Mouse (Mus musculus) R1 (cell line): ENCODE measurements around the gene Cwc27.
A peak's percentile ranks its signal among the peaks of the same experiment; 100 is the strongest.

Source experiments
- DNase-seq: peaks from one replicate; pipeline ENCODE4 v3.0.0-alpha.2; 2018; ENCODE audit warnings: low read depth, low spot score

Gene Cwc27

DNA sequence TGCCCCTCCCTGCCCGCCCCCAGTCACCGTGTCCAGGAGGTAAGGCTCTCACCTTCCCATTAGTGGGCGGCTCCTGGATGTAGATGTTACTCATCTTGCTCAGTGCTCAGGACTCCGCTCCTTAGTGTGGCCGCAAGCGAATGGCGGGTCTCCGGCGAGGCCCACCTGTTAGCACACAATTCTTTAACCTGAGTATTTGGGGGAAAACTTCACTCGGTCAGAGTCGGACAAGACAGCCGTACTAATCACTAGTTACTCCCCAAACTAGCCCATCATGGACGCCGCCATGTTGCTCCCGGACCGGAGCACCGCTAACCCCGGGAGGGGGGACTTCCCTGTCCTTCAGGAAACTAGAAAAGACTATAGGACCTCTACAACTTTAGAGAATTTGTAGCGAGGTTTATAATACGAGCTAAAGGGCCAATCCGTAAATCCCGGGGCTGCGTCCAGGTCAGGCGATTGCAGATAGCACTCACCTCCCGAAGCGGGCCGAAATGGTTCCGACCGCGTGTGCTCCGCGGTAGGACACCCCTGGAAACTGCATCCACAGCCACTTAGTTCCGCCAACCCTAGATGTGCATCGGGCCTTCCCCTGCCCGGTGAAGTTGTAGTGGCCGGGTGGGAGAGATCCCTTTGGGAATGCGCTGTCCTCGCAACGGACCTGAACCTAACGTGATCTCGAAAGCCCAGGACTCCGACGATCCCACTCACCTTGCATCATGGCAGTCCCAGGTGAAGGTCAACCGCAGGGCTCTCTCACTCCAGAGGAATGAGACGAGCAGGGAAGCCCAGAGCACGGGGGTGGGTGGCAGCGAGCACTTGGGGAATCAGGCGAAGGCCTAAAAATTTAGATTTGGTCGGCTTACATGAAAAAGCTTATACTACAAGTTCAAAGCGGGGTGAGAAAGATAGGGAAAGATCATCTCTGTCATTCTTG lies at the start of gene Cwc27:
Gene Cwc27, minus strand, starts transcription at position 508 of the 937 bp plus-strand sequence.
- peak; percentile 93 for DNase-seq

DNA sequence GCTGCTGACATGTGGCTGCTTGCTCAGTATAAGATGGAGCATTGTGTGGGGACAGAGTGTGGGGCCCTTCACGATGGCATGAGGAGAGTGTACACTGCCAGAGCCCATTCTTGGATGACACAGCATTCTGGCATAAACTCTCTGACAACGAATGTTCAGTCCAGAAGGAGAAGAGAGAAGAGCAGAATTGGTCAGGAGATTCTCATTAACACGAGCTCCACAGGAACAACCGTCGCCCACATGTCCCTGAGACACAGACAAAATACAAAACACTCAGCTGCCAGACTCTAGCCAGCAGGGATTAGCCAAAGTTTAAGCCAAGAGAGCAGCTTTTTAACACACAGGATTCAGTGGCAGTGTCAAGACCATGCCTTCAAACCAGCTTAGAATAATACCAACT lies 49.8 kb upstream of the Cwc27 start:
- DNase-seq: no peak

DNA sequence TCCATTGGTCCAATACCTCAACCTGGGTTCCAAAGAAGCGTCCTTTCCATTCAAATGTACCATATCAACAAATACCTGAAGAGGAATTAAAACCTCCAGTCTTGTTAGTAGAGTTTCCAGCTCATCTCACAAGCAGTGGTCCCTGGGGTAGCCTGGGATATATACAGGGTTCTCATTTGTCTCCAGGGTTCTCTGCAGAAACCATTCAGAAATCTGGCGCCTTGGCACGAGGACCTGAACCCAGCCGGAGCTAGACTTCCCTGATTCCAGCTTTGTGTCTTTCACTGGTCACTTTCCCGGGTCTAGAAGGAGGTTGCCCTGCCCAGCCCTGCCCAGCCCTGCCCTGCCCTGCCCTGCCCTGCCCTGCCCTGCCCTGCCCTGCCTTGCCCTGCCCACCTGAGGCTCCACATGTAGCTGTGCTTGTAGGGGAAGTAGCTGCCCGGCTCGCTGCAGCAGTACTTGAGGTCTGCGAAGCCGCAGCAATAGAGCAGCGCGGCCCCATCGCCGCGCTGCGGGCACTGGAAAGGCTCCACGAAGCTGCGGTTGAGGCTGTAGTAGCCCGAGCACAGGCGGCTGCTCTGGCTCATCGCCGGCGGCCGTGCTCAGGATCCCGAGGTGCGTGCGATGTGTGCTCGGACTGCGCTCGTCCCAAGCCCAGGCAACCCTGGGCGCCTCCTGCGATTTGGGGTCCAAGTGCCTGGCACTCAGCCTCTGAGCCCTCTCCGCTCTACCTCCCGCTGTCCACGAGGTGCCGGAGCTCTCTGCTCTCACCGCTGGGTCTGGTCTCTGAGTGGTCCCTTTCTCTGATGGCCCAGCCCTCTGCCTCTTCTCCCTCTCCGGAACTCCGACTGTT lies 46.4 kb upstream of the Cwc27 start, which contains the start of gene Shisal2b:
Gene Shisal2b, minus strand, starts transcription at position 767 of the 853 bp plus-strand sequence.
- peak; percentile 48 for DNase-seq

DNA sequence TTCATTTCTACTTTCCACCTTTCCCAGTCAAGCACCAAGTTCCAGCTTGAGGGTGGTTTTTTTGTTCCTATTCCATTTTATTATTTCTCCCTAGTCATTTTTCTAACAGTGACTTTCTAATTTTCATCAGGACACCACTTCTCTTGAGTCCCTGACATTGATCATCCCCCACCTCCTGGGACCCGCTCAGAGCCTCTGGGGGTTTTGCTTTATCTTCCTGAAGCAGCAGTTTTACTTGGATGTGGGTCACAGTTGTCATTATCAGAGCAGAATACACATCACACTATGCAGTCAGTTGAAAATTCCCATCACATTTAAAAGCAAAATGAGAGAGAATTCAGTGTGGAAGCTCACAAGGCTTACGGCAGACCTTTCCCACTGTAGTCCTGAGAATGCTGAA lies 36.7 kb upstream of the Cwc27 start:
- no peak for DNase-seq

GRCm38 (mm10) chr13:104843295-104844089 lies 26.6 kb upstream of the Cwc27 start:
- no peak for DNase-seq

DNA sequence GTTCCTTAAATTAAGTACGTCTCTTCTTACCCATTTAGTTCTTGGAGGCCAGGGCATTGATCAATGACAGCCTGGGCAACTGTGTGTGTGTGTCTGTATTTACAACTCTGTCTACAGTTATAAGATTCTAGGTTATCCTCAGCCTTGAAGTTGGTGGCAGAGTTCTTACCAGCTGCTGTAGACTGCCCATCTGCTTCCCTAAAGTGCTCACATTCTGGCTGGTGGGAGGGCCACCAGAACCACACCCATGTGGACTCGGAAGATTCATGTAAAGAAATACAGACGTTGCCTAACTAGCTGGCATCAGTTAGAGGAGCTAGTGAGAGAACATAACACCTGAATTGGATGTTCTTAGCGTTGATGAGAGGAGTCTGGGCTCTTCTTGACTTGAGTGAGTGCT lies 25.0 kb upstream of the Cwc27 start:
- DNase-seq: no peak

GRCm38 (mm10) chr13:104837628-104838027 lies 20.7 kb upstream of the Cwc27 start:
- DNase-seq: no peak

DNA sequence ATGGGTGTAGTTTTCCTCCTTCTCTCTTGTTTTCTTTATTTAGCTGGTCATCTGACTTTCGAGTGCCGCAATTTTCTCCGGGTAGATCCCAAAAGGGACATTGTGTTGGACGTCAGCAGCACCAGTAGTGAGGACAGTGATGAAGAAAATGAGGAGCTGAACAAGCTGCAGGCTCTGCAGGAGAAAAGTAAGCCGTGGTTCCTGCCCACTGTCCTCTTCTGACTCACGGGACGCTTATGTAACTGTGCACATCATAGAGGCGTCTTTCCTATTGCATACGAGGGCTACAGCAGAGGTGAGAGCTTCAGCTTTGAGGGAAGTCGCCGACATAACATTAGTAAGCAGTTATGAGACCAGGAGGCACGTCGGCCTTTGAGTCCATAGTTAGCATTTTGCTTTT lies 15.9 kb upstream of the Cwc27 start:
- DNase-seq: no peak

DNA sequence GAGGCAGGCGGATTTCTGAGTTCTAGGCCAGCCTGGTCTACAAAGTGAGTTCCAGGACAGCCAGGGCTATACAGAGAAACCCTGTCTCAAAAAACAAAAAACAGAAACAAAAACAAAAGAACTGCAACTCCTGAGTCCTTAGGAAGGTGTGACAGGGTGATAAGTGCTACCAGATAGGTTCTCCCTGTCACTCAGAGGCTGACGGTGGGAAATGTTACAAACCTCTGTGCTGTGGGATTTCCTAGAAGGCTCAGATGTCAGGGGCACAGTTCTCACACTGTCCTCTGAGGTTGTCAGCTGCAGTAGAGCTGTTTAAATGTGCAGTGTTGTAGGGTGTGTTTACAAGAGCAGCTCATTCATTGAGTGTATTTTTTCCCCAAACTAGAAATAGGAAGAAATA lies 8.5 kb upstream of the Cwc27 start:
- no peak for DNase-seq

DNA sequence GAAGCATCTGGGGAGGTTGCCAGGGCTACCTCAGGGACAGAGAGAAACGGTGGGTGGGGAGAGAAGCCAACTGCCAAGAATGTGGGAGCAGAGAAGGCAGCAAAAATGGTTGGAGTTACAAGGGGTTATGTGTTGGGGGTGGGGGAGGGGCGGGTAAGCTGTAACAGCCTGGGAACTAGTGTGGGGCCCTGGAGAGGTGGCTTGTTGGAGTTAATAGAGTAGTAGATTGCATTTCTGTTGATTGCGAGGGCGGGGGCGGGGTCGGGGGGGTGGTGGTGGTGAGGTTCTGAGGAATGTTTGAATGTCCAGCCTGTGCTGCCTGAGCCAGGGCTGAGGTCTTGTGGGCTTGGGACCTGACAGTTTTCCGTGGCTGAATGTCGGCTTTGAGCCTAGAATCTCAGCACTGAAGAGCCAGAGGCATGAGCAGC lies 5.5 kb upstream of the Cwc27 start:
- peak; percentile 67 for DNase-seq

GRCm38 (mm10) chr13:104821908-104822307 lies 5.0 kb upstream of the Cwc27 start:
- DNase-seq: no peak

- no peak for DNase-seq
Measured at GRCm38 (mm10) chr13:104821192-104821591, 4.2 kb upstream of the Cwc27 start.

DNA sequence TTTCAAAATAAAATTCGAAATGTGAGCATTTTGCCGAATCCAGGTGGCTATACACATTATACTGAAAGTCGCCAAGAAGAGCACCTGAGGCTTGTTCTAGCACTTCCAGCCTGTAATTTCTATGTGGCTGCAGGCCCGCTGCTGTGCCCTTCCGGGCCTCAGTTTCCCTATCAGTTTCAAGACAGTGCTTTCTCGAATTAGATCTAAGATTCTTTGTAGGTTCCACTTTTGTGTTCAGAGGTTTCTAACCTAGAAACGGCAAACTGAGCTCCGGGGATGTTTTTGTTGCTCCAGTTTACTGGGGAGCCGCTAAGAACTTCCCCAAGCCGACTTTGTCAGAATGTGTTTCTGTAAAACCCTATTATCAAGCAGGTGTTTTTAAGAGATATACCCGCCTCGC lies 754 bp upstream of the Cwc27 start:
- no peak for DNase-seq

DNA sequence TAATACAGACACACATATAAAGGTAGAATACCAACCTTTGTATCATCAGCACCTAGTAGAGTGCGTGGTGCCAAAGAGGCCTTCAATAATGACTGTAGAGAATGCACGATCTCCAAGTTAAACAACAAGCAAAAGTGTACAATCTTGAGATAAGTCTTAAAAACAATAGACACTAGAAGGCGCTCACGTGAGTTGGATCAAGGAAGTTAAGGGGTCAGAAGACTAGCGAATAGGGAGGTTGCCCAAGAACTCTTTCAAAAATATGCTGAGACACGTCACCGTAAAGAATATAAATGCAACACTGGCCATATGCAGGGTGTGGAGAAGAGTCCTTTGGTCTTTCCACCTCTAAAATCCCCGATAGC lies 690 bp downstream of the Cwc27 start:
- DNase-seq: no peak

GRCm38 (mm10) chr13:104805681-104806080 lies 11.3 kb downstream of the Cwc27 start:
- peak; percentile 73 for DNase-seq

- DNase-seq: no peak
Measured at GRCm38 (mm10) chr13:104799566-104800182, 17.3 kb downstream of the Cwc27 start.

DNA sequence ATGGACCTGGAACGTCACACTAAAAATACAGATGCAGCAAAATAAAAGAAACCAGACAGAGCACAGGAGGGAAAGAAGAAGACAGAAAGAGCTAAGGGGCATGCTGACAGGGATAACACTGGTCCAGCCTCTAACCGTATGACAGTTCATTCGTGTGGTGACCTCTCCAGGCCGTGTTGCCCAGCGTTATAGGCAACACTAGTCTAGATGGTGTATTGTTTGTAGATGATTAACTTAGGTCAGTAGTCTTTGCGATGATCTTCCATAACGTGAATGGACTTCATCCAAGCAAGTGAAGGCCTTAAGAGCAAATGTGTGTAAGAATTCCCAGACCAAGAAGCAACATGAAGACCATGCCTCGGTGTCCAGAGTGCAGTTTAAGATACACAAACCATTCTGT lies 17.9 kb downstream of the Cwc27 start:
- no peak for DNase-seq

DNA sequence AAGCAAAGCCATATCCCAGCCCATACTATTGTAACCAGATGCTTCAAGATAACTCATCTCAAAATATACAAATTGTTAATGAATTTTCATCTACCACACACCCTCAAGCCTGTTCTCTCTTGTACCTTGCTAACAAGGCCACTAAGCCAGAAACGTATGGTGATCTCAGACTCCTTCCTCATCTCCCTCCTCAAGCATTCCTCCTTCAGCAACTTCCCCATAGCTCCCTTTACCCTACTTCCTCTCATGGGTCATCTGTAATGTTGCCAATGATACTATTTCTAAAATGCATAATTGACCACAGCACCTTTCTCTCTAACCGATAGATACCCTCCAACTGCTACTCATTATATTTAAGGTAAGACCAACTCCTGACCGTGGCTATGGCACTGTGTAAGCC lies 22.5 kb downstream of the Cwc27 start:
- DNase-seq: no peak

DNA sequence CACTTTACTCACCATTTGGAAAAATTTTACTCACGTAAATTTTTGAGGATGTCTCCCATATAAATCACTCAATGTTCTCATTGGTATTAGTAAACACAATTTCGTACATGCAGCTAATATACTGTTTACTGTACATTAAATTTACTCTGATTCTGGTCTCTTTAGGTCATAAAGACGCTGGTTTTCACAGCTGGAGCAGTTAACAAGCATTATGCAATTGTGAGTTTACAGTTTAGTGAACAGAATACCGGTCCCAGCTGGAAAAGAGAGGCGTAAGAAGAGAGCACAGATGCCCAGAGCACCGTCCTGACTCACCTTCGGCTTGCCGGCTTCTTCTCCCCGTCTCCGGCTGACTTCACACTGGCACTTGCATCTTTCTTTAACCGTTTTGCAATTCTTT lies 24.8 kb downstream of the Cwc27 start, which contains the start of gene Srek1ip1:
Gene Srek1ip1, plus strand, starts transcription at position 301 of the 400 bp plus-strand sequence.
- DNase-seq: peak; percentile 10

GRCm38 (mm10) chr13:104789663-104790062 lies 27.3 kb downstream of the Cwc27 start:
- peak; percentile 57 for DNase-seq

DNA sequence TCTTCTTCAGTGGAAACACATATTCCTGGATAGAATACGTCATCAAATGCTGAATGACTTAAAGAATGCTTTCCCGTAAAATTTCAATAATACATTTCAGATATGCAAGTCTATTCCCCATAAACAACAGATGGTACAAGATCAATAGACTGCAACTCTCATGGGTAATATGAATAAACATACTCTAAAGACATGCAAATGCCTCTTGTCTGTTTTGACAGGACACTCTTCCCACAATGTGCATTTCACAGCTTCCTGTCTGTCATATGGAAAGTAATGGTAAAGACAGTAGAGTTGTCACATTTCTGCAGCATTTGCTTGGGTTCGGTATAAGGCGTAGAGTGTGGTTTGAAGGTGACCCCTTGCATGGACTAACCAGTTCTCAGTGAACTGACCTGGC lies 29.7 kb downstream of the Cwc27 start:
- no peak for DNase-seq
